Mouse (Mus musculus) heart, postnatal 10 days (tissue): ENCODE results near the gene Tbc1d23. TPM values are rescaled to one million over a fixed set of nuclear protein-coding genes. Genes with fewer than 3 reads are reported as not detected.
"Not testable (repeated sequence)": the region's sequence is repeated elsewhere in the genome, so short reads cannot be mapped to it uniquely, and the experiment has no call there.

ENCODE experiments used
- DNase-seq, 2 experiments: peaks; one replicate each; pipeline ENCODE4 v3.0.0; 2021
- intact Hi-C: fragments of 180-260 bp; cut with DNase I; formaldehyde crosslinking; loops from one replicate; pipeline ENCODE4 v1.15.1; 2025
- total RNA-seq, 2 experiments: library from RNA; stranded (reverse); gene quantifications; 2 replicates each; pipeline ENCODE4 v1.2.3; 2021

The Tbc1d23 gene
- total RNA-seq, 2 experiments from 2014 or later: 31.6 to 35.2 TPM

GRCm38 (mm10) chr16:57226444-57226843 is 4.9 kb downstream of the Tbc1d23 start:
- no peak for DNase-seq
- intact Hi-C loops: no loop called here

DNA sequence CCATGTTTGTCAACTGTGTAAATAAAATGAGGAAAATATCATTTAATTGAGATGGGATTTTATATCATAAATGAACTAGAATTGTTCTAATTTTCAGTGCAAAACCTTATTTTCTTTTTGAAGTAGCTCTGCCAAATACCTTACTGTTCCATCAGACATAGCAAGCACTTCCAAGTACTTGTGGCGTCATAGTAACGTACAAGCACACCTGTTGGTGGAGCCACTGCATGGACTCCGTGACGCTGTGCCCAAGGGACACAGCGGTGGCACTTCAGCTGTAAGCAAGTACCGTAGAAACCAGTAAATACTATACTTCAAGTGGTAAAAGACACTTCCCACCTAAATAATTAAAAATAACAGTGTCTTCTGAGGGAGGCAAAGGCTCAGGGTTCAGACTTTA is 10.9 kb downstream of the Tbc1d23 start:
- intact Hi-C loops: no loop called here
- no peak for DNase-seq

GRCm38 (mm10) chr16:57215957-57216356 is 15.3 kb downstream of the Tbc1d23 start:
- DNase-seq: no peak
- intact Hi-C loops: no loop called here

DNA sequence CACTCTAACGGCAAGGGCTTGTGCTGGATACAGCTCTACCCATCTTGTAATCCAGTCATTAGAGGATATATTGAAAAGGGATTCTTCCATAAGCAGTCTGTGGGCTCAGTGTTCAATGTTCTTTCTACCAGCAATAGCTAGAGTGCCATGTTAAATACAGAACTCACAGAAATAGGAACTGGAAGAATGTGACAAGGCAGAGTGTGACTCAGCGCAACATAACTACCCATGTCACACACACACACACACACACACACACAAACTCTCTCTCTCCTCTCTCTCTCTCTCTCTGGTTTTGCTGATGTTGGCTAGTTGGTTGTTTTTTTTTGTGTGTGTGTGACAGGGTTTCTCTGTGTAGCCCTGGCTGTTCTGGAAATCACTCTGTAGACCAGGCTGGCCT is 20.3 kb downstream of the Tbc1d23 start:
- no peak for DNase-seq
- intact Hi-C loops: no loop called here

GRCm38 (mm10) chr16:57208342-57208741 is 23.0 kb downstream of the Tbc1d23 start:
- intact Hi-C loops: no loop called here
- no peak for DNase-seq

- DNase-seq: peak in 1 of 2 experiments; percentile 15
- intact Hi-C loops: no loop called here
Observed at GRCm38 (mm10) chr16:57197281-57197680, 34.0 kb downstream of the Tbc1d23 start.

DNA sequence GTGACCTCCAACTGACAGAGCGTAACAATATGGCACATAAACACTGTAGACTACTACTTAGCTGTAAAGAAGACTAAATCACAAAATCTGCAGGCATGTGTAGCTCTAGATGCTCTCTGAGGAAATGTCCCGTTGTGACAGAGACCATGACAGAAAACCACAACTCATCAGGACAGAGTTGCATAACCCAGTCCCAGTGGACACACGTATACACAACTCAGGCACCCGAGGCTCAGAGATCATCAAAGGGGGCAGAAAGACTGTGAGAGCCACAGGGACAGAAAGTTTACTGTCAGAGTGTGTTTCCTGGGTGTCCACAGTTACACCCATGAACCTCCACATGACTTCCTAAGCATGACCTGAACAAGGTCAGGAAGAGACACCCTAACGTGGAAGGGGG is 34.7 kb downstream of the Tbc1d23 start:
- intact Hi-C loops: no loop called here
- DNase-seq: no peak

DNA sequence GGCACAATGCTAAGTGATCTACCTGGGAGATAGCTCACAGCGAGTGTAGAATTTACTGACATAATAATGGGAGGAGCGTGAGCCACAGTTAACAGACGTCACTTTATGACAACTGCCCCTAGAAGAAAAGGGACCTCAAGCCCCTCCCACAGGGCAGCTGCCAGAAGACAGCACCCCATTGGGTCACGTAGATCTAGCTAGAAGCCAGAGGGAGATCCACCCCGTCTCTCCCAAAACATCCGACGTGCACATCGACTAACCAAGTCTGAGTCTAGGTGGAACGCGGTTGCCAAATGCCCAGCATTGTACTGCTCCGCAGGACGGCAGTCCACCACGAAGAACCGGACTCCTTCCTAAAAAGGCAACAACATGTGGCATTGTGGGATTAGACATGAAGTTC is 40.1 kb downstream of the Tbc1d23 start:
- no peak for DNase-seq
- intact Hi-C loops: no loop called here

- intact Hi-C loops: no loop called here
- DNase-seq: no peak
Observed at GRCm38 (mm10) chr16:57190390-57190789, 40.9 kb downstream of the Tbc1d23 start.

GRCm38 (mm10) chr16:57189493-57189892 is 41.8 kb downstream of the Tbc1d23 start:
- intact Hi-C loops: no loop called here
- DNase-seq: no peak

DNA sequence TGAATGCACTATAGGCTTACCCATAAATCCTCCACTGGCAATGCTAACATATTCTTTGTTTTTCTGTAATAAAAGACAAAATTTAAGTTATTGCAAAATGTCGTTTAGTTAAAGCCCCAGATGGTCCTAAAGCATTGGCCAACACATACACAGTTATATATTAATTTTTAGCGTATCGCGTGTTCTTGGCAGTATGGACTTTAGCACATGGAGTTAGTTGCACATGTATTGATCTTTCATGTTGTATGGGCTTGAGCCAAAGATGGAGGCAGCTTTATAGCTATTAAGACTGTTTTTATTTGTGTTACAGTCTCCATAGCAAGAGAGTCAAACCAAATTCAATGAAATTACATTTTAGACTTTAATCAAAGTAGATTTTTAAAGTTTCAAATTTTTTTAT is 44.7 kb downstream of the Tbc1d23 start:
- no peak for DNase-seq
- intact Hi-C loops: no loop called here

DNA sequence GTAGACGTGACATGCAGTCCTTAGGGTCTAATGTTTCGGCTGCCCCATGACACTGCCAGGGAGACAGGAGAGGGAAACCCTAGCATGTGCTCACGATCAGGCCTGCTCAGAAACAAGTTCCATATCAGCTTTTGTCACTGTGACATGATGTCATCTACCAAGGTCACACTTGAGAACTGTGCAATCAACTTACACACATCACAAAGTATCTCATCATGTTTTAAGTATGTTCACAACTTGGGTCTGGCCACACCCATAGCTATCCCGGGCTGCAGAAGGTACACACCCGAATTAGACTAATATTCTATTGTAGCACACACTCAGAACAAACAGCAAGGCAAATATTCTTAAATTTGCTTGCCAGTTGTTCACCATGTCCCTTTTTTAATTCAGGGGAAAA is 49.3 kb downstream of the Tbc1d23 start:
- DNase-seq: no peak
- intact Hi-C loops: no loop called here

DNA sequence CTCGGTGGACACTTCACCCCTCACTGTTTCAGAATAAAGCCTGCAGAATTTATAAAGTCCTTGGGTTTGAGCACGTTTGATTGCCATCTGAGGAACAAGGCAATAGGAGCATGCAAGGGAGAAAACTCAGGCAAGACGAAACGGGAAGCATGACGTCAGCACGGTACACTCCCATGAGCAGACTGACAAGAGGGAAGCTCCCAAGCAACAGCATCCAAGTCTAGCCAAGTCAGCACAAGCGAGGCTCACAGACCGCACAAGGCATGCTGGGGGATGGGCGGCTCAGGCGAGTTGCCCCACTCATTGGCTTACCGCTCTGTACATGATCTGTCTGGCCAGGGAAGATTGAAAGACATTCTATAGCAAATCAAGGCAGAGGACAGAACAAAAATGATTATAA is 50.1 kb downstream of the Tbc1d23 start:
- intact Hi-C loops: no loop called here
- peak; percentile 27 to 38 for DNase-seq

DNA sequence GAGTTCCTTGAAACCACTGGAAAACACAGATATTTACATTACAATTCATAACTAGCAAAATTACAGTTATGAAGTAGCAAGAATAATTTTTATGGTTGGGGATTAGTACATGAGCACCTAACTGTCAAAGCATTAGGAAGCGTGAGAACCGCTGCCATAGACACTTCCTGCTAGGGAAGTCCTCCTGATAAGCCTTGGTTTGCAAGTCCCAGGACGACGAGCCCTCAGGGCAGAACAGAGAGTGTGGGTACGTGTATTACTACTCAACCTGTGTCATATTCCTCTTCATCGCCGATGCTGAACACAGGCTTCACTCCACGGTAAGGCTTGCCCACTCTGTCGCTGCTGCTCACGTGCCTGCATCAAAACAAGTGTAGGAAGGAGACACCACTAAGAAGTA is 53.6 kb downstream of the Tbc1d23 start:
- intact Hi-C loops: loop anchor here (5.0 kb wide), 1 partner anchor 405 kb away; no protein-coding TSS in a partner anchor
- no peak for DNase-seq

- DNase-seq: peak; percentile 37 to 51
- intact Hi-C loops: loop anchor here (5.0 kb wide), 1 partner anchor 405 kb away; no protein-coding TSS in a partner anchor
Observed at GRCm38 (mm10) chr16:57177254-57177653, 54.0 kb downstream of the Tbc1d23 start.

- intact Hi-C loops: loop anchor here (5.0 kb wide), 1 partner anchor 404 kb away; no protein-coding TSS in a partner anchor
- DNase-seq: no peak
Observed at GRCm38 (mm10) chr16:57176276-57176675, 55.0 kb downstream of the Tbc1d23 start.

- no peak for DNase-seq
- intact Hi-C loops: loop anchor here (5.0 kb wide), 1 partner anchor 403 kb away; no protein-coding TSS in a partner anchor
Observed at GRCm38 (mm10) chr16:57175751-57176150, 55.6 kb downstream of the Tbc1d23 start.

- intact Hi-C loops: not testable (repeated sequence)
Observed at GRCm38 (mm10) chr16:57174480-57174879, 56.8 kb downstream of the Tbc1d23 start.

GRCm38 (mm10) chr16:57171570-57171969 is 59.7 kb downstream of the Tbc1d23 start:
- intact Hi-C loops: no loop called here

More at GRCm38 (mm10) chr16:57174480-57174879, 56.8 kb downstream of the Tbc1d23 start:
- not testable (repeated sequence) for DNase-seq

DNA sequence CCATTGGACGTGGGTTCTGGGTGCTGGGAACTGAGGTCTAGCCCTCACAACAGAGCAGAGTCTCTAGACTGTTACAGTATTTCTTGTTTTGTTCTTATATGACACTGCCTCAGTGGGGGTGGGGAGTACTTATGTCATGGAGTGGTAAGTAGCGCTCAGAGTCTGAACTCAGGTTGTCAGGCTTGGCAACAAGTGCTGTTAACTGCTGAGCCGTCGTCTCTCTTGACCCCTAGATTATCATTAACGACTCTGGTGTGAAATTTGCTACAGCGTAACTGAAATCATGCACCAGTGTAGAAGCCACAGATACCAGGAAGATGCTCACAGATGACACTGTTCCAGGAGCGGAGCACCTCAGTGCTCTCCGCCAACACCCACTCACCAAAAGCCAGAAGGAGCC is 60.1 kb downstream of the Tbc1d23 start:
- intact Hi-C loops: no loop called here
- no peak for DNase-seq

More at GRCm38 (mm10) chr16:57171570-57171969, 59.7 kb downstream of the Tbc1d23 start:
- no peak for DNase-seq

DNA sequence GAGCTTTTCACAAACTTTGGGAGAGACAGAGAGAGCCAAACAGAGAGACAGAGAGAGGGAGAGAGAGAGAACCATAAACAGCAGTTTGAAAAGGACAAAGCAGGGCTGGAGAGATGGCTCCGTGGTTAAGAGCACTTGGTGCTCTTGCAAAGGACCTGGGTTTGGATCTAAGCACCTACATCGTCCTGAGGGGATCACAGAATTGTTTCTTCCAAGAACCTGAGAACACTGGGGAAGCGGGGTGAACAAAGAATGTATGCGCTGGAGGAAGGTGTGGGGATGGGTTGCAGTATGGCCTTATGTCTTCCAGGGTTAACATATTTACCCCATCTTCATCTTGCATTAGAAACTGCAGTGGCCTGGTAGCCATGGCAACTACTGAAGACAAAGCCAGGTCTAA is 63.1 kb downstream of the Tbc1d23 start:
- DNase-seq: no peak
- intact Hi-C loops: no loop called here

GRCm38 (mm10) chr16:57167514-57167912 is 63.8 kb downstream of the Tbc1d23 start:
- intact Hi-C loops: loop anchor here (2.0 kb wide), 1 partner anchor 51 kb away; no protein-coding TSS in a partner anchor
- DNase-seq: no peak
